In the genomic region with DNA sequence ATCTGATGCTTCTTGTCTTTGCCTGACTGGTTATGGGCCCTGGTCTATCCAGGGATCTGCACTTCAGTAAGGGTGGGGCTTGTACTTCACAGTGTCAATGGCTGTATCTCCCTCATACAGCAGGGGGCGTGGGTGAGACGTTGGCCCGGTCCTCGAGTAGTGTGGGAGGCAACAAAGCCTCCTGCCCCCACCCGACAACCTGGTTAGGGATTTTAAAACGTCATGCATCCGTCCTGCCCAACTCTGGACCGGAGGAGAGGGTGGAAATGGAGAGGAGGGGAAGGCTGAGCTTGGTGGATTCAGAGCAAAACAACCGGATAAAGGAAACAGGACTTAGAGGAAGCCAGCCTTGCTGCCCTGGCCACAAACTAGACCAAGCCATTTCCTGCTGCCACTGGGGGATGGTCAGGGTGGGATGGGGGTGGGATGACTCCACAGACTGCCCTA, we compare ENCODE assay signal across 1 mouse cellular context.
TF ChIP-seq lines count a peak whose summit lies in the region.

No protein-coding gene starts in this region.

TF ChIP-seq in CH12.LX, 34 proteins besides CTCF, POLR2A, EP300 and RAD21:
- TF ChIP-seq MXI1 (IDR thresholded peaks at IDR 0.05; ENCODE audit: low read depth, low read length) (no peak), MAFK (IDR thresholded peaks at IDR 0.05; ENCODE audit: insufficient replicate concordance, low read length) (no peak), SIN3A (IDR thresholded peaks at IDR 0.05; ENCODE audit: low read length) (no peak), CHD1 (IDR thresholded peaks at IDR 0.05; ENCODE audit: low read depth, low read length) (no peak), ZKSCAN1 (IDR thresholded peaks at IDR 0.05; ENCODE audit: borderline replicate concordance, low read depth, low read length) (no peak), MYC (IDR thresholded peaks at IDR 0.05; ENCODE audit: low read depth, low read length) (no peak), UBTF (IDR thresholded peaks at IDR 0.05; ENCODE audit: low read depth, low read length) (no peak), ETS1 (conservative IDR thresholded peaks at IDR 0.05; ENCODE audit: low read depth, low read length) (no peak), CHD2 (IDR thresholded peaks at IDR 0.05; ENCODE audit: low read length) (no peak), NRF1 (IDR thresholded peaks at IDR 0.05; ENCODE audit: low read depth, low read length) (0 out of 2 replicates have a peak, but pooled peaks have one; percentile 15), TCF12 (IDR thresholded peaks at IDR 0.05; ENCODE audit: low read depth, low read length) (peak; percentile 43; the same call in 1 of the 2 replicates), ELF1 (IDR thresholded peaks at IDR 0.05; ENCODE audit: low read depth, low read length) (no peak), KAT2A (IDR thresholded peaks at IDR 0.05; ENCODE audit: insufficient replicate concordance, low read length) (no peak), E2F4 (IDR thresholded peaks at IDR 0.05; ENCODE audit: insufficient replicate concordance, low read depth, low read length) (no peak), ZC3H11A (IDR thresholded peaks at IDR 0.05; ENCODE audit: low read depth, low read length) (0 out of 2 replicates have a peak, but pooled peaks have one; percentile 20), TBP (conservative IDR thresholded peaks at IDR 0.05; ENCODE audit: low read depth, low read length) (no peak), RCOR1 (conservative IDR thresholded peaks at IDR 0.05; ENCODE audit: low read depth, low read length) (no peak), NELFE (IDR thresholded peaks at IDR 0.05; ENCODE audit: low read depth, low read length) (peak; percentile 30; the same call in 1 of the 2 replicates), MEF2A (IDR thresholded peaks at IDR 0.05; ENCODE audit: borderline replicate concordance, low read depth, low read length) (no peak), HCFC1 (IDR thresholded peaks at IDR 0.05; ENCODE audit: low read depth, low read length) (no peak), ZNF384 (IDR thresholded peaks at IDR 0.05; ENCODE audit: low read depth, low read length) (no peak), MAZ (IDR thresholded peaks at IDR 0.05; ENCODE audit: low read depth, low read length) (peak; percentile 50; the same call in 1 of the 2 replicates), SMC3 (IDR thresholded peaks at IDR 0.05; ENCODE audit: low read depth, low read length) (peak; percentile 91), USF1 (IDR thresholded peaks at IDR 0.05; ENCODE audit: low read depth, low read length) (no peak), MAX (IDR thresholded peaks at IDR 0.05; ENCODE audit: low read length) (no peak)
